Mouse (Mus musculus) limb, embryonic 14.5 days (tissue): ENCODE data around the gene Pomgnt1. TPM values are rescaled to one million over a fixed set of nuclear protein-coding genes. Genes with fewer than 3 reads are reported as not detected.
A peak's percentile ranks its signal among the peaks of the same experiment; 100 is the strongest.

Source experiments
- ATAC-seq: fragments of 200-750 bp; cut with Nextera tagmentation; 2 replicates; pipeline ENCODE4 v1.8.0; 2017; ENCODE audit warnings: low read depth, moderate number of reproducible peaks, moderate TSS enrichment; ENCODE audit not compliant: low FRiP score
- DNase-seq: peaks from one replicate; pipeline ENCODE4 v3.0.0-alpha.2; 2015; ENCODE audit warnings: low spot score
- H3K27ac ChIP-seq: fragments of 300-500 bp; sonication (generic); replicated peaks from 2 replicates; pipeline ENCODE4 v1.5.1; 2014; ENCODE audit warnings: low read depth, mild to moderate bottlenecking, low read length, moderate library complexity, mixed read lengths
- H3K27me3 ChIP-seq: fragments of 300-500 bp; sonication (generic); 2 replicates; pipeline ENCODE4 v1.6.1; 2014; ENCODE audit warnings: low read length, mixed read lengths; ENCODE audit not compliant: control insufficient read depth, insufficient read depth
- H3K36me3 ChIP-seq: fragments of 300-500 bp; sonication (generic); 2 replicates; pipeline ENCODE4 v1.6.1; 2014; ENCODE audit warnings: mild to moderate bottlenecking, low read length, moderate library complexity, mixed read lengths; ENCODE audit not compliant: control insufficient read depth, insufficient read depth
- H3K4me1 ChIP-seq: fragments of 300-500 bp; sonication (generic); 2 replicates; pipeline ENCODE4 v1.6.1; 2014; ENCODE audit warnings: antibody characterized with exemption, low read length, mixed read lengths; ENCODE audit not compliant: control insufficient read depth, insufficient read depth
- H3K4me2 ChIP-seq: fragments of 300-500 bp; sonication (generic); replicated peaks from 2 replicates; pipeline ENCODE4 v1.6.1; 2014; ENCODE audit warnings: low read depth, mild to moderate bottlenecking, low read length, moderate library complexity; ENCODE audit not compliant: severe bottlenecking
- H3K4me3 ChIP-seq: fragments of 300-500 bp; sonication (generic); replicated peaks from 2 replicates; pipeline ENCODE4 v1.5.1; 2014; ENCODE audit warnings: low read length
- H3K9ac ChIP-seq: fragments of 300-500 bp; sonication (generic); 2 replicates; pipeline ENCODE4 v1.6.1; 2014; ENCODE audit warnings: mild to moderate bottlenecking, low read depth, low read length, moderate library complexity; ENCODE audit not compliant: severe bottlenecking
- H3K9me3 ChIP-seq: fragments of 300-500 bp; sonication (generic); 2 replicates; pipeline ENCODE4 v1.6.1; 2016; ENCODE audit warnings: low read length; ENCODE audit not compliant: control insufficient read depth
- POLR2A ChIP-seq: fragments of 200-500 bp; IDR thresholded peaks from 2 replicates; pipeline ENCODE4 v1.8.0; 2012; ENCODE audit warnings: inconsistent platforms, mild to moderate bottlenecking, moderate library complexity, borderline replicate concordance; ENCODE audit not compliant: insufficient read depth, insufficient read length; ENCODE audit errors: extremely low read depth
- WGBS: fragments of 180-500 bp; shearing (Covaris S2); extraction: QIAGEN DNeasy Blood & Tissue Kit; methylation state at CpG from one replicate; pipeline ENCODE4 v1.1.7; 2014; 5-methylcytosine and 5-hydroxymethylcytosine counted together
- polyA plus RNA-seq, 2 experiments: library from polyadenylated mRNA; depleted of rRNA in 1 of 2; stranded (reverse) in 1 of 2; unstranded in 1 of 2; fragments of >200 nt; fragmentation: Nextera tagmentation in 1 of 2; extraction: Ambion mirVana in 1 of 2; gene quantifications; 2 replicates each; pipeline versions ENCODE4 v1.2.1 to v1.2.3; 2012 to 2014

Pomgnt1 gene
- polyA plus RNA-seq, 2 experiments, result 62.7 to 79.6 TPM

DNA sequence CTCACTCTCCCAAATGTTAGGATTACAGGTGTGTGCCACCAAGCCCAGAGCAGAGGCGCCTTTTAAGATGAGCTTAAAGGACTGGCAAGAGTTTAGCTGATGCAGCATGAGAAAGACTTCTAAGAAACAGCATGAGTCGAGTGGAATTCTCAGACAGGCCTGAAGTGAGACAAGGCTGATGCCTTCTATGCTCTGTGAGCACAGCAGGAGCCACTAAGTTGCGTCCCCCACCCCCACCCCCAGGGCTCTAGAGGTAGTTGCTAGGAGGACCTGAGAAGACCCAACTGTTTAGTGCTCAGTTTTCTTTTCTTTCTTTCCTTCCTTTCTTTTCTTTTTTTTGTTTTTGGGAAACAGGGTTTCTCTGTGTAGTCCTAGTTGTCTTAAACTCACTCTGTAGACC is 58.4 kb downstream of the Pomgnt1 start:
- Histone ChIP-seq H3K4me3 (no peak overlapping the region), H3K27me3 (no peaks in the 10 kb centered on the region), H3K27ac (no peak overlapping the region), H3K36me3 (no peaks in the 10 kb centered on the region), H3K9ac (no peak overlapping the region), H3K9me3 (no peaks in the 10 kb centered on the region), H3K4me2 (no peak overlapping the region), H3K4me1 (peaks cover 5% of the 10 kb centered on the region)
- TF ChIP-seq POLR2A, result no peak
- 52% methylated on average over 3 of the region's 3 CpGs for WGBS
- DNase-seq, result no peak
- ATAC-seq, result no peak

DNA sequence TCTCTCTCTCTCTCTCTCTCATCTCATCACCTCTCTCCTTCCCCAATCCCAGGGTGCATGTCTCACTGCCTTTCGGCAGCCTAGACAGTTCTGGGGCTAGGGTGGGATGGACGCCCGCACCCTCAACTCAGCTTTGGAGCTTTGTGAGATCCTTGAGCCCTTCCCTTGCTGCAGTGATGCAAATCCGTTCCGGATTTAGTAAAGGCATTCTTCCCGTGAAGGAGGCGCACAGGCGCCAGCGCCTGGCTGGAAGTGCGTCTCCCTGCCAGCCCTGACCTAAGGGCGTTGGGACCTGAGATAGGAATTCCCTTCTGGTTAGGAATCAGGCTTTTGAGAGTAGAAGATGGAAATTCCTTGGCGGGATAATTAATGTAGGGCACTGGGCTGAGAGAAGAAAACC is 59.1 kb downstream of the Pomgnt1 start:
- DNase-seq (no peak), ATAC-seq (no peak)
- Histone ChIP-seq H3K4me2 (peak overlapping the region; percentile 31), H3K4me3 (no peak overlapping the region), H3K4me1 (no peaks in the 10 kb centered on the region), H3K9ac (no peak overlapping the region), H3K27me3 (no peaks in the 10 kb centered on the region), H3K36me3 (no peaks in the 10 kb centered on the region), H3K9me3 (no peaks in the 10 kb centered on the region), H3K27ac (no peak overlapping the region; the same call in 1 of the 2 replicates)
- TF ChIP-seq POLR2A, result no peak
- 8% methylated on average over 12 of the region's 12 CpGs for WGBS

DNA sequence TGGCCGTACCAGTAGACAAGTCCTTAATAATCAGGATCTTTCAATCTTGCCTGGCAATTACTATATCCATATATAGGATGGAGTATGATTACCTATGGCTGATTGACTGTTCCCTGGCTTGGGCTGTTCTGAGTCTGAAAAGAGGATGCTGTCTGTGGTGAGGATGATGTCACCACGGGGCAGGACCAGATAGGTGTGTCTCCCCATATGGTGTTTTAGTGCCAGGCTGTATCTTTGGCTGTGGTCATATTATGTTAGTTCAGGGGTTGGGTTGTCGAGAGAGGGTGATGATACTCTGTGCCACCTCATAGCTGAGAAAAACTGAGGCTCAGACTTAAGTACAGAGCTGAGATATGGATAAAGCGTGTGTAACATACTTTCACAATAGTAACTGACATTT is 61.4 kb downstream of the Pomgnt1 start:
- no peak for DNase-seq
- Histone ChIP-seq H3K4me3 (no peak overlapping the region), H3K9ac (no peak overlapping the region), H3K4me2 (no peak overlapping the region), H3K27ac (no peak overlapping the region), H3K9me3 (no peaks in the 10 kb centered on the region), H3K4me1 (no peaks in the 10 kb centered on the region), H3K27me3 (no peaks in the 10 kb centered on the region), H3K36me3 (no peaks in the 10 kb centered on the region)
- no peak for ATAC-seq
- TF ChIP-seq POLR2A, result no peak
- 85% methylated on average over 4 of the region's 4 CpGs for WGBS

DNA sequence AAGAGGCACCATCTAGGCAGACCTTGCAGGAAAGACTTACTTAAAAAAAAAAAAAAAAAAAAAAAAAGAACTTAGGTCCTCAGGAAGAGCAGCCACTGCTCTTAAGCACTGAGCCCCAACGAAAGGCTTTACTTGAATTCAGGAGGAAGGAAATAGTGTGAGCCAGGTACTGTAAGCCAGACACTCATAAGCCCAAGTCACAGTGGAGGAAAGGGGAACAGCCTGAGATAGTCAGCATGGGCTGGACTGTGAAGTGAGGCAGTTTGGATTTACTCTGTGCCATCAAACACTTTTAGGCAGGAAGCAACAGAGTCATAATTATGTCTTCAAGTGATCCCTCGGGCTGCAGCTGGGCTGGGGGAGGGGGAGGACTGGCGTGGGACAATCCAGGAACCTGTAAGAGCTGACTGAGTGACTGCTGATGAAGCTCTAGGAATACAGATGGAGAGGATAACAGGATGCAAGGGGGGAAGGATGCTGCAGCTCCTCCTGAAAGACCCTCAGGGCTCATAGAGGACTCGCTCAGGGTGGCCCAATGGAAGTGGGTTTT is 68.7 kb downstream of the Pomgnt1 start:
- H3K4me2 ChIP-seq, result no peak overlapping the region
- ATAC-seq, result no peak
- DNase-seq, result no peak
- H3K4me1 ChIP-seq, result no peaks in the 10 kb centered on the region
- H3K9me3 ChIP-seq, result no peaks in the 10 kb centered on the region
- TF ChIP-seq POLR2A, result no peak
- H3K36me3 ChIP-seq, result no peaks in the 10 kb centered on the region
- 20% methylated on average over 4 of the region's 4 CpGs for WGBS
- H3K27me3 ChIP-seq, result no peaks in the 10 kb centered on the region
- H3K27ac ChIP-seq, result no peak overlapping the region
- H3K4me3 ChIP-seq, result no peak overlapping the region
- no peak overlapping the region for H3K9ac ChIP-seq

DNA sequence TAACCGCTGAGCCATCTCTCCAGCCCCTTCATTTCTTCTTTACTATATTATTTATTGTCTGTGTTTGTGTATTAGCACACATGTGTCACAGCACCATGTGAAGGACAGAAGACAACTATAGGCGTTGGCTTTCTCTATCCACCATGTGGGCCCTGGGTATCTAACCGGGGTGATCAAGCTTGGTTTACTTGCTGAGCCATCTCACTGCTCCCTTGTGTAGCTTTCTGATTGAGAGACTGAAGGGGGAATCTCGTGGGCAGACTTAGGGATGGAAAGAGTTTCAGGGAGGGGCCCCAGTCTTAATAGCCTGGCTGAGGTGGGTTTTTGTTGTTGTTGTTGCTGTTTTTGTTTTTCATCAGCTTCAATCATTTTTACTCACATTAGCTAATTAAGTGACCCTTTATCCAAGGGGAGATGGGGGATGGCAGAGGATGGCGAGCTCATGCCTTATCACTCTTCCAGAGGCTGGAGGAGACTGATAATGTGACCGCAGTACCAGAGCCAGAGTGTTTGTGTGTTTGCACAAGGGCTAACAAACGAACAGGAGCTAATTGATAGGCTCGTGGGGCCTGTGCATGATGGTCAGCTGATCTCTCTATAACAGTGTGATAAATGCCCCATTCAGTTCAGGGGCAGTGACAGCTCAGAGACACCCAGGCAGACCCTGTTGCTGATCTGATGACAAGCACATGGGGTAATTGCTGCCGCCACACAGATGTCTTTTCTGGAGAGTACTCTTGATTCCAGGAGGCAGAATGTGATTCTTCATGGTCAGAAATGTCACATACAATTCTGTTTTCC is 70.1 kb downstream of the Pomgnt1 start:
- Histone ChIP-seq H3K9ac (no peak overlapping the region), H3K4me1 (no peaks in the 10 kb centered on the region), H3K36me3 (no peaks in the 10 kb centered on the region), H3K27me3 (no peaks in the 10 kb centered on the region), H3K27ac (no peak overlapping the region), H3K9me3 (no peaks in the 10 kb centered on the region), H3K4me3 (no peak overlapping the region), H3K4me2 (no peak overlapping the region)
- 69% methylated on average over 9 of the region's 9 CpGs for WGBS
- ATAC-seq, result no peak
- TF ChIP-seq POLR2A, result no peak
- no peak for DNase-seq

DNA sequence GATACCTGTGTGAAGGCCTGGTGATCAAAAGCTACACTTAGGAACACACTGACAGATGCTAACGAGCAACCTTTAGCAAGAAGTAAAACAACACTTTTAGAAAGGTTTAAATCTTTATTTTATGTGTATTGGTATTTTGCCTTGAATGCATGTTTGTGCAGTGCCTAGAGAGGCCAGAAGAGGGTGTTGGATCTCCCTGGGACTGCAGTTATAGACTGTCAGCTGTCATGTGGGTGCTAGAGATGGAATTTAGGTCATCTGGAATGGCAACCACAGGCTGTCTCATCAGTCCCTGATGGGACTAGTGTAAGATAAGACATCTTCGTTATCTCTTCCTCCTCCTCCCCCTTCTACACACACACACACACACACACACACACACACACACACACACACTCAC is 74.8 kb downstream of the Pomgnt1 start:
- no peak overlapping the region for H3K9ac ChIP-seq
- no peaks in the 10 kb centered on the region for H3K4me1 ChIP-seq
- no peaks in the 10 kb centered on the region for H3K9me3 ChIP-seq
- no peaks in the 10 kb centered on the region for H3K36me3 ChIP-seq
- WGBS, result 72% methylated on average over 2 of the region's 2 CpGs
- no peak for TF ChIP-seq POLR2A
- no peak for ATAC-seq
- no peak for DNase-seq
- H3K27ac ChIP-seq, result no peak overlapping the region
- H3K27me3 ChIP-seq, result no peaks in the 10 kb centered on the region
- no peak overlapping the region for H3K4me3 ChIP-seq
- H3K4me2 ChIP-seq, result no peak overlapping the region
